Mouse (Mus musculus): Measurements from ENCODE around the gene Scd1.

GRCm38 (mm10) chr19:44380065-44380464 is 27.6 kb downstream of the Scd1 start:
- TF ChIP-seq POLR2A (IDR thresholded peaks at IDR 0.05; ENCODE audit: low read depth, low read length): no peak
- TF ChIP-seq CHD2 (IDR thresholded peaks at IDR 0.05; ENCODE audit: low read length): no peak
- no peak for TF ChIP-seq RCOR1 (conservative IDR thresholded peaks at IDR 0.05; ENCODE audit: low read depth, low read length)
- no peak for TF ChIP-seq NRF1 (IDR thresholded peaks at IDR 0.05; ENCODE audit: low read depth, low read length)
- no peak for TF ChIP-seq USF2 (conservative IDR thresholded peaks at IDR 0.05; ENCODE audit: low read depth, low read length)
- no peak for TF ChIP-seq CTCF (conservative IDR thresholded peaks at IDR 0.05 in 1 of 2, IDR thresholded peaks at IDR 0.05 in 1 of 2; ENCODE audit: low read depth in 2 of 2, low read length in 2 of 2)
- TF ChIP-seq EP300 (IDR thresholded peaks at IDR 0.05; ENCODE audit: low read length): no peak
- no peak for TF ChIP-seq ZC3H11A (IDR thresholded peaks at IDR 0.05; ENCODE audit: low read depth, low read length)
- TF ChIP-seq MAFK (IDR thresholded peaks at IDR 0.05; ENCODE audit: insufficient replicate concordance, low read length): no peak
